Mouse (Mus musculus): Measurements from ENCODE around the gene Six3. TPM values are rescaled to one million over a fixed set of nuclear protein-coding genes. Genes with fewer than 3 reads are reported as not detected.

The Six3 gene
- total and polyA plus RNA-seq, 2 experiments from 2014 or later, result 0.63 to 1.1 TPM

DNA sequence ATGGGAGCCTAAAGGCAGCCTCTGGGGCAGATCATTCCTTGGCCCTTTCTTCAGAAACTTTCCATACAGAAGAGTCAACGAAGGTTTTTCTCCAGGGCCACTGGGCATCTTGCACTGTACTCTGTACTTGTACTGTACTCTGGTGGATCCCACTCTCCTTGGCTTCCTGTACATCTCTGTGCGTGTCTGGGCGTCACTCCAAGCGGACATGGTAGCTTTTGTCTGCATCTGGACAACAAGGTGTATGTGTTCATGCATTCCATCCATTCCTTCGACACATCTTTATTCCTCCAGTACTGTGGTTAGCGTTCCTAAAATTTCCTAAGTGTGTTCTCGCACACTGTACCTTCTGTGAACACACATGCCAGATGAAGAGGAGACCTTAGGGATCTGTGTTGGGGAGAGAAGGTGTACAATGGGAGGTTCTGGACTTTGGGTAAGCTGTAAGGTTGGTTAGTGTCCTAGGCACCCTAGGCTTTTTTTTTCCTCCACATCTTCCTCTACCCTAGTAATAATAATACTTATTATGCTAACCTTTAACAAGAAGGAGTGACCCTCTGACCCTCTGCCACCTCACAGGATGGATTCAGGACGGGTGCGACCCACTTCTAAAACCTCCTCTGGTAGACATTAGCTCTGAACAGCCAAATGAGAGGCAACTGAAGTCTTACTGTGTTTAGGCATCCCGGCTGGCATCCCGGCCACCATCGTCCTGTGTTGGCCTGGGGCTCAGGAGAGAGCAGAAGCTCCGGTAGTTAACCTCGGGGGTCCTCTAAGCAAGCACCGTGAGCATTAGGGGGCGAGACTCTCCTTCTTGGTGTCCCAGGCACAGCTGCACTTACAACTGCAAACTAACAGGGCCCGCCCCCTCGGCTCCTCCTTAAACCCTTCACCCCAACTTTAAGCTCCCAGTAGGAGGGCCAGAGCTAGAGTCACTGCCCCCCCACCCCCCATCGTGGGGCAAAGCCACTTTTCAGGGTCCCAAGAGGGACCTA is 1.6 kb upstream of the Six3 start:
- no peaks in the 10 kb centered on the region for H3K9me3 ChIP-seq (ENCODE audit: low read length)
- TF ChIP-seq CTCF (IDR thresholded peaks at IDR 0.05; ENCODE audit: low read depth), result no peak
- H3K9ac ChIP-seq (replicated peaks; ENCODE audit: low read length), result no peak overlapping the region
- no peak overlapping the region for H3K27ac ChIP-seq
- no peak for ATAC-seq
- DNase-seq (ENCODE audit: low spot score), result no peak
- H3K4me3 ChIP-seq (ENCODE audit: low read length), result no peak overlapping the region
- peaks cover 90% of the 10 kb centered on the region for H3K27me3 ChIP-seq (ENCODE audit: insufficient read depth, low read length)
- no peaks in the 10 kb centered on the region for H3K36me3 ChIP-seq (ENCODE audit: insufficient read depth, low read length)
- WGBS, result 5% methylated on average over 19 of the region's 19 CpGs
- H3K4me1 ChIP-seq (ENCODE audit: insufficient read depth, low read length), result no peaks in the 10 kb centered on the region
- no peak overlapping the region for H3K4me2 ChIP-seq (ENCODE audit: low read depth, low read length)

DNA sequence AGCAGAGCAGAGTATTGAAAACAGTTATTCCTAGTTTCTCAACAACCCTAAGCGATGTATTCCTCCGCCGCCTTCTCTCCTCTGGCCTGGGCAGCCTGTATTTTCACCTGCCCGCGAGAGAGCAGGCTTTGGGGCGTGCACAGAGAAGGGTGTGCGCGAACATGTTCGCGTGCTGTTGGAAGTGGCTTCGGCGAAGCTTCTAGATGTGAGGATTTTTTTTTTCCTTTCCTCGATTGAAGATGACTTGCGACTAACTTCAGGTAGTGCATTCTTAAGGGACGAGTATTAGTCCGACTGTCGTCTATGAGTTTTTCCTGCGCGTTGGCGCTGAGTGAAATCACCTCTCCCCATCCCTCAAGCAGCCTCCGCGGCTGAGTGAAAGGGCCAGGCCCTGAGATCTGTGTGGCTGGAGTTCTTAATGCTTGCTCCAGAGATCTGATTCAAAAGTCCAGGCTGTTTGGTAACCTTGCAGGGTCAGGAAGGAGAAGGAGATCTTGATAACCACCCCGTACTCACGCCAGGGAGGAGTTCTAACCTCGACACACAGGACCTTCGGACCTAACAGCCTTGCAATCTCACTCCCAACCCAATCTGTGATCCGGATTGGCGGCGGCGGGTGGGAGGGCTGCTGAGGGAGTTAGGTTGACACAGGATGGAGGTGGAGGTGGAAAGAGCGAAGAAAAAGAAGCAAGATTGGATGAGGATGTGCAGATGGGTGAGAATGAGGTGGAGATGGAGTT is 712 bp upstream of the Six3 start:
- H3K9me3 ChIP-seq (ENCODE audit: low read length), result no peaks in the 10 kb centered on the region
- peaks cover 99% of the 10 kb centered on the region for H3K27me3 ChIP-seq (ENCODE audit: insufficient read depth, low read length)
- H3K36me3 ChIP-seq (ENCODE audit: insufficient read depth, low read length), result no peaks in the 10 kb centered on the region
- H3K4me2 ChIP-seq (ENCODE audit: low read depth, low read length), result no peak overlapping the region
- DNase-seq (ENCODE audit: low spot score), result no peak
- no peak for ATAC-seq
- TF ChIP-seq CTCF (IDR thresholded peaks at IDR 0.05; ENCODE audit: low read depth), result no peak
- no peak overlapping the region for H3K9ac ChIP-seq (replicated peaks; ENCODE audit: low read length)
- no peak overlapping the region for H3K4me3 ChIP-seq (ENCODE audit: low read length)
- no peaks in the 10 kb centered on the region for H3K4me1 ChIP-seq (ENCODE audit: insufficient read depth, low read length)
- under 1% methylated on average over 31 of the region's 31 CpGs for WGBS
- no peak overlapping the region for H3K27ac ChIP-seq

DNA sequence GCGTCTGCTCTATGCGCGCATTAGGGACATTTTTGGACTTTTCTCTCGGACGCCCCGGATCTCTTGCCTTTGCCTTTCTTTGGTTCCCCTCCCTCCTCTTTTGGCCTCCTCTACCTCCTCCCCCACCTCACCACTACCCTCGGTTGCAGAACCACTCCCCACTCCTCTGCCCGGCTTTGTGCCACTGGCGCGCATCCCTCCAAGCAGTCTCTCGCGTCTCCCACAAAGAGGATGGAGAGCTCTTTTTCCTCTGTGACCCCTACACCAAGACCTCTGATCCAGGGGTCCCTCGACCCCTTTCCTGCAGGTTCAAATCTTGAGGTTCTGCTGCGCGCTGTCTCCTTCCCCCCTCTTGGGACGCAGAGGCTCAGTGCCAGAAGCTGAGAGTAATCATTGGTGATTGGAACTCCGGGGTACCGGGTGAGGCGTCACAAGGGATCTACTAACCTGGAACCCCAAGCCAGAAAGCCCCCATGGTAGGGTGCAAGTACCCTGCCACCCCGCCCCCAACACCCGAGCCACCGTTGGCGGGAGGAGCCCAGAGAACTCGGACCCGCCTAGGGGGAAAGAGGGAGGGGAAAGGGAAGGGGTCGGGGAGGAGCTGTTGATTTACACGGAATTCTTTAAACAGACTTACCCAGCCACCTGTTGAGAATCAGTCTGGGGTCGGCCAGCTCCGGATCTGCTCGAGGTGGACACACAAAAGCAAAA is 758 bp downstream of the Six3 start:
- ATAC-seq, result no peak
- Histone ChIP-seq H3K4me2 (ENCODE audit: low read depth, low read length) (no peak overlapping the region), H3K9me3 (ENCODE audit: low read length) (no peaks in the 10 kb centered on the region), H3K27me3 (ENCODE audit: insufficient read depth, low read length) (peaks cover 99% of the 10 kb centered on the region), H3K4me1 (ENCODE audit: insufficient read depth, low read length) (no peaks in the 10 kb centered on the region), H3K4me3 (ENCODE audit: low read length) (no peak overlapping the region), H3K36me3 (ENCODE audit: insufficient read depth, low read length) (no peaks in the 10 kb centered on the region), H3K9ac (replicated peaks; ENCODE audit: low read length) (no peak overlapping the region), H3K27ac (no peak overlapping the region)
- 2% methylated on average over 27 of the region's 30 CpGs for WGBS
- DNase-seq (ENCODE audit: low spot score), result no peak
- TF ChIP-seq CTCF (IDR thresholded peaks at IDR 0.05; ENCODE audit: low read depth), result no peak

DNA sequence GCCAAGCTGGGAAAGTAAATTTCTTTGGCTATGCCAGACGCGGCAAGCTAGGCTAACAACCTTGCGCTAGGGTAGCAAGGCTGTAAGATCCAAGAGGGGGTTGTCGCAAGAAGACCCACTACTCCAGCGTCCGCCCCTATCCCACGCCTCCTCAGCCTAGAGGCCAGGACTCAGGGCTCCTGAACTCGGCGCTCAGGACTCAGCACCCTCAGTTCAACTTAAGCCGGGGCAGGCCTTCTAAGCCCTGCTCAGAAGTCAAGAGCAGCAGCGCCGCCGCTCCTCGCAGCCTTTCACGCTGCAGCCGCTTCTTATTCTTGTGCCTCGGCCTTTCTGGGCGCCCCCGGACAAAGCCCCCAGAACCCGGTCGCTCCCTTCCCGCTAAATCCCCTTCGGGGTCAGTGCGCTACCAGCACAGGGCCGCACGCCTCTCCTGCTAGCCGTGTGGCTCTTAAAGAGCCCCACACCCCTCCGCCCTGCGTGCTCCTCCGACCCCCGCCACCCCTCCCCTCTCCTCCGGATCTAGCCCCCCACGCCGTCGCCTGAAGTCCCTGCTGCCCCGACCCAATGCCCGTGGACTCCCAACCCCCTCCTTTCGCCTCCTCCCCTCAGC is 1.4 kb downstream of the Six3 start:
- Histone ChIP-seq H3K4me2 (ENCODE audit: low read depth, low read length) (no peak overlapping the region), H3K27me3 (ENCODE audit: insufficient read depth, low read length) (peaks cover 100% of the 10 kb centered on the region), H3K27ac (no peak overlapping the region), H3K36me3 (ENCODE audit: insufficient read depth, low read length) (no peaks in the 10 kb centered on the region), H3K4me1 (ENCODE audit: insufficient read depth, low read length) (no peaks in the 10 kb centered on the region), H3K9me3 (ENCODE audit: low read length) (no peaks in the 10 kb centered on the region), H3K9ac (replicated peaks; ENCODE audit: low read length) (no peak overlapping the region), H3K4me3 (ENCODE audit: low read length) (no peak overlapping the region)
- ATAC-seq (no peak), DNase-seq (ENCODE audit: low spot score) (no peak)
- no peak for TF ChIP-seq CTCF (IDR thresholded peaks at IDR 0.05; ENCODE audit: low read depth)
- WGBS, result under 1% methylated on average over 37 of the region's 38 CpGs

DNA sequence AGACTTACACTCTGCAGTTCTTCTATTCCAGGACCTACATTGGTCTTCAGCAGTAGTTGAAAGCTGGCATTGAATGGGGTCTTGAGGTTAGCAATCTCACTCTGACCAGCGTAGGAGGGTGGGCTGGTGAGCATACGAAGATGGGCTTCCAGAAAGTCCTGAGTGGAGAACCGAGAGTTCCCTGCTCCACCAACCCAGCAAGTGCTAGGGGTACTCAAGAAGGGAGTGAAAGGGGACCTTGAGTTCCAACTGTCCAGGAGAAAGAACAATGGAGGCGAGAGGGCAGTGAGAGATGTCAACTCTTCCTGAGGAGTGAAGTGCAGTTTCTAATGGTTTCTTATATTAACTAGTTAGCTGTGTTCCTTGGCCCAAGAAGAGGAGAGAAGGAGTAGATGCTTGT is 2.2 kb downstream of the Six3 start:
- Histone ChIP-seq H3K9ac (replicated peaks; ENCODE audit: low read length) (no peak overlapping the region), H3K4me2 (ENCODE audit: low read depth, low read length) (no peak overlapping the region), H3K36me3 (ENCODE audit: insufficient read depth, low read length) (no peaks in the 10 kb centered on the region), H3K9me3 (ENCODE audit: low read length) (no peaks in the 10 kb centered on the region), H3K4me3 (ENCODE audit: low read length) (no peak overlapping the region), H3K4me1 (ENCODE audit: insufficient read depth, low read length) (no peaks in the 10 kb centered on the region), H3K27me3 (ENCODE audit: insufficient read depth, low read length) (peaks cover 100% of the 10 kb centered on the region), H3K27ac (no peak overlapping the region)
- no peak for TF ChIP-seq CTCF (IDR thresholded peaks at IDR 0.05; ENCODE audit: low read depth)
- DNase-seq (ENCODE audit: low spot score) (no peak), ATAC-seq (no peak)
- 5% methylated on average over 4 of the region's 4 CpGs for WGBS
